Mouse (Mus musculus) forebrain, embryonic 11.5 days (tissue): ENCODE data around the gene Bik. TPM values are rescaled to one million over a fixed set of nuclear protein-coding genes. Genes with fewer than 3 reads are reported as not detected.

Experiments
- ATAC-seq: fragments of 200-750 bp; cut with Nextera tagmentation; replicated peaks from 2 replicates; pipeline ENCODE4 v1.8.0; 2017; ENCODE audit warnings: moderate TSS enrichment; ENCODE audit not compliant: low FRiP score
- DNase-seq: peaks from one replicate; pipeline ENCODE4 v3.0.0-alpha.2; 2017; ENCODE audit warnings: low spot score
- H3K27ac ChIP-seq: fragments of 300-500 bp; sonication (generic); 2 replicates; pipeline ENCODE4 v1.5.1; 2014; ENCODE audit warnings: low read depth, low read length
- H3K27me3 ChIP-seq: fragments of 300-500 bp; sonication (generic); 2 replicates; pipeline ENCODE4 v1.6.1; 2014; ENCODE audit warnings: mild to moderate bottlenecking, low read length, mixed read lengths; ENCODE audit not compliant: control insufficient read depth, insufficient read depth
- H3K36me3 ChIP-seq: fragments of 300-500 bp; sonication (generic); 2 replicates; pipeline ENCODE4 v1.6.1; 2014; ENCODE audit warnings: mild to moderate bottlenecking, low read length, moderate library complexity, mixed read lengths; ENCODE audit not compliant: control insufficient read depth, insufficient read depth
- H3K4me1 ChIP-seq: fragments of 300-500 bp; sonication (generic); replicated peaks from 2 replicates; pipeline ENCODE4 v1.6.1; 2014; ENCODE audit warnings: low read length, mixed read lengths; ENCODE audit not compliant: control insufficient read depth, insufficient read depth
- H3K4me2 ChIP-seq: fragments of 300-500 bp; sonication (generic); 2 replicates; pipeline ENCODE4 v1.6.1; 2014; ENCODE audit warnings: low read depth, mild to moderate bottlenecking, low read length, moderate library complexity, mixed read lengths; ENCODE audit not compliant: severe bottlenecking
- H3K4me3 ChIP-seq: fragments of 300-500 bp; sonication (generic); 2 replicates; pipeline ENCODE4 v1.5.1; 2014; ENCODE audit warnings: low read depth, low read length
- H3K9ac ChIP-seq: fragments of 300-500 bp; sonication (generic); 2 replicates; pipeline ENCODE4 v1.6.1; 2014; ENCODE audit warnings: low read length
- H3K9me3 ChIP-seq: fragments of 300-500 bp; sonication (generic); 2 replicates; pipeline ENCODE4 v1.6.1; 2016; ENCODE audit warnings: low read length, mixed read lengths; ENCODE audit not compliant: control insufficient read depth
- whole genome bisulfite sequencing: fragments of 180-500 bp; shearing (Covaris S2); extraction: QIAGEN DNeasy Blood & Tissue Kit; methylation state at CpG from one replicate; pipeline ENCODE4 v1.1.7; 2014; 5-methylcytosine and 5-hydroxymethylcytosine counted together
- microRNA-seq: library from miRNA; unstranded; fragments of <30 nt; microRNA quantifications from one replicate; pipeline ENCODE4, GENCODE M21; 2016; ENCODE audit not compliant: insufficient number of aligned reads
- polyA plus RNA-seq: library from polyadenylated mRNA; unstranded; fragments of >200 nt; fragmentation: Nextera tagmentation; extraction: Ambion mirVana; gene quantifications from 2 replicates; pipeline ENCODE4 v1.2.1, GENCODE M21; 2014

Bik gene
- polyA plus RNA-seq, 1 experiment from 2014 or later, result 2.3 TPM

GRCm38 (mm10) chr15:83590841-83591240 lies 64.2 kb downstream of the Bik start:
- DNase-seq (no peak), ATAC-seq (no peak)
- Histone ChIP-seq H3K4me3 (no peak overlapping the region), H3K36me3 (peaks cover 12% of the 10 kb centered on the region), H3K4me2 (no peak overlapping the region), H3K4me1 (peaks cover 9% of the 10 kb centered on the region; the same call in 1 of the 2 replicates), H3K9me3 (no peaks in the 10 kb centered on the region), H3K9ac (no peak overlapping the region), H3K27me3 (no peaks in the 10 kb centered on the region), H3K27ac (no peak overlapping the region)
- 94% methylated on average over 4 of the region's 4 CpGs for WGBS

- Histone ChIP-seq H3K9ac (no peak overlapping the region), H3K4me3 (no peak overlapping the region), H3K4me1 (peaks cover 9% of the 10 kb centered on the region; the same call in 1 of the 2 replicates), H3K4me2 (no peak overlapping the region), H3K27ac (no peak overlapping the region), H3K9me3 (no peaks in the 10 kb centered on the region), H3K27me3 (no peaks in the 10 kb centered on the region), H3K36me3 (peaks cover 5% of the 10 kb centered on the region)
- ATAC-seq (no peak), DNase-seq (no peak)
- 91% methylated on average over 6 of the region's 6 CpGs for WGBS
Measured at GRCm38 (mm10) chr15:83591758-83592157, 65.1 kb downstream of the Bik start.

- H3K36me3 ChIP-seq, result no peaks in the 10 kb centered on the region; the same call in 1 of the 2 replicates
- H3K27me3 ChIP-seq, result no peaks in the 10 kb centered on the region
- no peak for ATAC-seq
- no peak overlapping the region for H3K9ac ChIP-seq
- no peaks in the 10 kb centered on the region for H3K9me3 ChIP-seq
- H3K27ac ChIP-seq, result no peak overlapping the region
- 84% methylated on average over 8 of the region's 8 CpGs for WGBS
- peak overlapping the region; percentile 87; the same call in 1 of the 2 replicates for H3K4me2 ChIP-seq
- H3K4me3 ChIP-seq, result no peak overlapping the region; the same call in 1 of the 2 replicates
- no peak for DNase-seq
- peaks cover 9% of the 10 kb centered on the region; the same call in 1 of the 2 replicates for H3K4me1 ChIP-seq
Measured at GRCm38 (mm10) chr15:83592260-83593188, 65.9 kb downstream of the Bik start.

GRCm38 (mm10) chr15:83593189-83593585 lies 66.5 kb downstream of the Bik start:
- ATAC-seq, result no peak
- H3K9me3 ChIP-seq, result no peaks in the 10 kb centered on the region
- H3K4me1 ChIP-seq, result peaks cover 9% of the 10 kb centered on the region; the same call in 1 of the 2 replicates
- H3K4me3 ChIP-seq, result no peak overlapping the region; the same call in 1 of the 2 replicates
- no peaks in the 10 kb centered on the region; the same call in 1 of the 2 replicates for H3K36me3 ChIP-seq
- H3K4me2 ChIP-seq, result peak overlapping the region; percentile 87; the same call in 1 of the 2 replicates
- no peak overlapping the region; the same call in 1 of the 2 replicates for H3K9ac ChIP-seq
- no peak for DNase-seq
- H3K27ac ChIP-seq, result no peak overlapping the region
- no peaks in the 10 kb centered on the region for H3K27me3 ChIP-seq

GRCm38 (mm10) chr15:83593702-83594512 lies 67.2 kb downstream of the Bik start:
- Histone ChIP-seq H3K4me2 (peak overlapping the region; percentile 87), H3K4me3 (peak overlapping the region; percentile 78), H3K36me3 (no peaks in the 10 kb centered on the region), H3K9me3 (no peaks in the 10 kb centered on the region), H3K27ac (no peak overlapping the region), H3K4me1 (peaks cover 9% of the 10 kb centered on the region; the same call in 1 of the 2 replicates), H3K27me3 (no peaks in the 10 kb centered on the region), H3K9ac (peak overlapping the region; percentile 66)
- ATAC-seq (peak; percentile 62), DNase-seq (no peak)
- WGBS, result 13% methylated on average over 19 of the region's 19 CpGs

Small RNA genes lying within 50 kb of the gene (microRNA-seq; reads per million reads assigned to microRNA genes)
- not detected for gene Gm24575

Other genes with a start within 250 kb of the Bik start
- 31.3 and 35.0 TPM in 2 replicates for gene Arfgap3, start 176.6 kb upstream of the Bik start, polyA plus RNA-seq
- gene Pacsin2, start 62.3 kb upstream of the Bik start, polyA plus RNA-seq, result 48.2 and 50.5 TPM in 2 replicates
- 35.3 and 35.4 TPM in 2 replicates for gene Ttll1, start 16.0 kb upstream of the Bik start, polyA plus RNA-seq
- gene Tspo, start 36.7 kb downstream of the Bik start, polyA plus RNA-seq, result 28.4 and 33.0 TPM in 2 replicates
- gene Mcat, start 36.9 kb downstream of the Bik start, polyA plus RNA-seq, result 45.7 and 53.1 TPM in 2 replicates
- 51.8 and 59.5 TPM in 2 replicates for gene Ttll12, start 68.3 kb downstream of the Bik start, polyA plus RNA-seq
- gene Scube1, start 198.2 kb downstream of the Bik start, polyA plus RNA-seq, result 33.9 and 38.0 TPM in 2 replicates